Mouse (Mus musculus) kidney, embryonic 14.5 days (tissue): Measurements from ENCODE around the gene Ephb3. TPM values are rescaled to one million over a fixed set of nuclear protein-coding genes. Genes with fewer than 3 reads are reported as not detected.
A peak's percentile ranks its signal among the peaks of the same experiment; 100 is the strongest.

Experiments
- ATAC-seq: fragments of 200-750 bp; cut with Nextera tagmentation; 2 replicates; pipeline ENCODE4 v1.8.0; 2017; ENCODE audit warnings: moderate number of reproducible peaks, mild to moderate bottlenecking, moderate TSS enrichment, moderate library complexity; ENCODE audit not compliant: low FRiP score, low TSS enrichment
- H3K27ac ChIP-seq: fragments of 300-500 bp; sonication (generic); 2 replicates; pipeline ENCODE4 v1.5.1; 2014; ENCODE audit warnings: low read depth, mild to moderate bottlenecking, low read length, moderate library complexity, mixed read lengths
- H3K27me3 ChIP-seq: fragments of 300-500 bp; sonication (generic); 2 replicates; pipeline ENCODE4 v1.6.1; 2014; ENCODE audit warnings: mild to moderate bottlenecking, low read length; ENCODE audit not compliant: control insufficient read depth, insufficient read depth
- H3K36me3 ChIP-seq: fragments of 300-500 bp; sonication (generic); 2 replicates; pipeline ENCODE4 v1.6.1; 2014; ENCODE audit warnings: low read length, mixed read lengths; ENCODE audit not compliant: control insufficient read depth, insufficient read depth
- H3K4me1 ChIP-seq: fragments of 300-500 bp; sonication (generic); 2 replicates; pipeline ENCODE4 v1.6.1; 2014; ENCODE audit warnings: low read length, mixed read lengths; ENCODE audit not compliant: control insufficient read depth, insufficient read depth
- H3K4me2 ChIP-seq: fragments of 300-500 bp; sonication (generic); replicated peaks from 2 replicates; pipeline ENCODE4 v1.6.1; 2014; ENCODE audit warnings: low read depth, mild to moderate bottlenecking, low read length
- H3K4me3 ChIP-seq: fragments of 300-500 bp; sonication (generic); 2 replicates; pipeline ENCODE4 v1.5.1; 2014; ENCODE audit warnings: mild to moderate bottlenecking, low read length
- H3K9ac ChIP-seq: fragments of 300-500 bp; sonication (generic); 2 replicates; pipeline ENCODE4 v1.6.1; 2014; ENCODE audit warnings: low read depth, mild to moderate bottlenecking, low read length, moderate library complexity
- H3K9me3 ChIP-seq: fragments of 300-500 bp; sonication (generic); 2 replicates; pipeline ENCODE4 v1.6.1; 2016; ENCODE audit warnings: low read length; ENCODE audit not compliant: control insufficient read depth
- WGBS: fragments of 180-500 bp; shearing (Covaris S2); extraction: QIAGEN DNeasy Blood & Tissue Kit; methylation state at CpG from one replicate; pipeline ENCODE4 v1.1.7; 2014; 5-methylcytosine and 5-hydroxymethylcytosine counted together
- polyA plus RNA-seq: library from polyadenylated mRNA; unstranded; fragments of >200 nt; fragmentation: Nextera tagmentation; extraction: Ambion mirVana; gene quantifications from 2 replicates; pipeline ENCODE4 v1.2.1, GENCODE M21; 2014

Ephb3 gene
- polyA plus RNA-seq, 1 experiment from 2014 or later: 12.8 TPM

DNA sequence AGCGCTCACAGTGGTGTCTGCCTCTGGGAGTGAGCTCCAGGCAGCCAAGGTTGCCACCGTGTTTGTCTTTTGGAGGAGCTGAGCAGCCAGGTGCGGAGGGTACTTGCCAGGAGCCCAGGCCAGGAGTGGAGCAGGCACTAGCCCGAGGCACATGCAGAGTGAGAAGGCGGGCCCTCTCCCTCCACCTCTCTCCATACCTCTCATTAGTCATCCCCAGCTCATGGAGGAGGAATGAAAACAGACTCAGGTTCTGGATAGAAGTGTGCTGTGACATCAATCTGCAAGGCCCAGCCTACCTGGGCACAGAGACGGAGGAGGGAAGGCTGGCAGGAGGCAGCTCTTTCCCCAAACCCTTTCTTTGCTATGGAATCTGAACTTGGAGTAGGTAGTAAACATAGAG, 22.1 kb downstream of the Ephb3 start:
- Histone ChIP-seq H3K9me3 (no peaks in the 10 kb centered on the region), H3K4me3 (no peak overlapping the region), H3K9ac (no peak overlapping the region), H3K27ac (no peak overlapping the region), H3K36me3 (peaks cover 13% of the 10 kb centered on the region; the same call in 1 of the 2 replicates), H3K4me1 (no peaks in the 10 kb centered on the region), H3K27me3 (0 out of 2 replicates have a peak, but pooled peaks cover 3% of the 10 kb centered on the region), H3K4me2 (no peak overlapping the region)
- 64% methylated on average over 6 of the region's 6 CpGs for WGBS
- ATAC-seq: no peak; the same call in 1 of the 2 replicates

DNA sequence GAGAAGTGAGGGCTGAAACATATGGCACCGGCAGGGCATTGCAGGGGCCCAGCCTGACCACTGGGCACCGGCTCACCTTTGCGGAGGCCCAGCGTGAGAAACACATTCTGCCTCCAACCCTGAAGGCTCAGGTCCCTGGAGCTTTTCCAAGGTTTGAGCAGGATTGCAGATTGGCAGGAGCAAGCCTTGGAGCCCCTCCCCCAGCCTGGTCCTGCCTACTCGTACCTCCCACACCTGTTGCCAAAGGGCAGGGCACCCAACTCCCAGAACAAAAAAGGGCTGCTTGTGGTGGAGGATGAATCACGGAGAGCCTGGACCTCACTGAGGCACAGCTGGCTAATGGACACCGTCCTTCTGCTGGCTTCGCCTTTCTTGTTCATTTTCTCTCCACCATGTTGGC, 30.6 kb downstream of the Ephb3 start:
- Histone ChIP-seq H3K4me3 (no peak overlapping the region), H3K27ac (no peak overlapping the region), H3K9me3 (no peaks in the 10 kb centered on the region), H3K9ac (no peak overlapping the region), H3K4me1 (peaks cover 23% of the 10 kb centered on the region; the same call in 1 of the 2 replicates), H3K36me3 (no peaks in the 10 kb centered on the region), H3K27me3 (peaks cover 2% of the 10 kb centered on the region; the same call in 1 of the 2 replicates), H3K4me2 (no peak overlapping the region)
- ATAC-seq: no peak
- 56% methylated on average over 8 of the region's 8 CpGs for WGBS

DNA sequence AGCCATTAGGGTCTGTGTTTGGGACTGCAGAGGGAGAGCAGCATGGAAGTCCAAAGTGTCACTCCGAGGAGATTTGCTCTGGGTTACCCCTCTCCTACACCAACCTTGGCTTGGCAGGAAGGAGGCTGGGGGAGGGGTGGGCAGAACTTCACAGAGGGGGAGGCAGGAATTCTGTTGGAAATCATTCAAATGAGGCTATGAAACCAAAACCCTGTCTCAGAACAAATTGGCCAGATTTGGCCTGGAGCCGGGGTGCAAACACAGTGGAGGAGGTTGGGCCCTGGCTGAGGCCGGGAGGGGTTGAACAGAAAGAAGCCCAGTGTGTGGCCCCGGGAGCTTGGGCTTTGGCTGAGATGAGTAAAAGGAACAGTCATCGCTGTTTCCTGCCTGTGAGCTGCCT, 34.2 kb downstream of the Ephb3 start:
- no peak overlapping the region; the same call in 1 of the 2 replicates for H3K27ac ChIP-seq
- peaks cover 30% of the 10 kb centered on the region; the same call in 1 of the 2 replicates for H3K4me1 ChIP-seq
- no peak overlapping the region for H3K9ac ChIP-seq
- peaks cover 6% of the 10 kb centered on the region for H3K27me3 ChIP-seq
- H3K4me3 ChIP-seq: no peak overlapping the region
- H3K36me3 ChIP-seq: no peaks in the 10 kb centered on the region
- ATAC-seq: no peak
- H3K9me3 ChIP-seq: no peaks in the 10 kb centered on the region
- no peak overlapping the region for H3K4me2 ChIP-seq
- WGBS: 22% methylated on average over 5 of the region's 5 CpGs

DNA sequence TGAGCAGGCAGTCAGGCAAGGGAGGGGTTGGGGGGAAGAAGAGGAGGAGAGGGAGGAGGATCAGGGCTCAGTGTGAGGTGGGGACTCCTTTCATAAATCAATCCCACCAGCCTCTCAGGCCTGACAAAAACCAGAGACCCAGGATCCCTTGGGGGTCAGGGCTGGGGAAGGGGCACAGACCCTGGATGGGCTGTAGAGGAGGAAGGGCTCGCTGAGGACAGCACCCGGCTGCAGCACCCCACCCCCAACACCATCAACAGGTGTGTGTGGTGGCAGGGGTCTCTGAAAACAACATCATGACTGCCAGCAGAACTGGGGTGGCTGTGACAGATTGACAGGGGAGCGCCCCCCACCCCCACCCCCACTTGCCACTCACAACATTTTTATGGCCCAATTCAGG, 36.0 kb downstream of the Ephb3 start:
- H3K36me3 ChIP-seq: no peaks in the 10 kb centered on the region
- H3K9me3 ChIP-seq: no peaks in the 10 kb centered on the region
- peaks cover 14% of the 10 kb centered on the region for H3K27me3 ChIP-seq
- H3K27ac ChIP-seq: no peak overlapping the region
- H3K9ac ChIP-seq: no peak overlapping the region
- H3K4me1 ChIP-seq: peaks cover 30% of the 10 kb centered on the region; the same call in 1 of the 2 replicates
- H3K4me3 ChIP-seq: no peak overlapping the region
- H3K4me2 ChIP-seq: no peak overlapping the region
- 52% methylated on average over 3 of the region's 3 CpGs for WGBS
- ATAC-seq: no peak

DNA sequence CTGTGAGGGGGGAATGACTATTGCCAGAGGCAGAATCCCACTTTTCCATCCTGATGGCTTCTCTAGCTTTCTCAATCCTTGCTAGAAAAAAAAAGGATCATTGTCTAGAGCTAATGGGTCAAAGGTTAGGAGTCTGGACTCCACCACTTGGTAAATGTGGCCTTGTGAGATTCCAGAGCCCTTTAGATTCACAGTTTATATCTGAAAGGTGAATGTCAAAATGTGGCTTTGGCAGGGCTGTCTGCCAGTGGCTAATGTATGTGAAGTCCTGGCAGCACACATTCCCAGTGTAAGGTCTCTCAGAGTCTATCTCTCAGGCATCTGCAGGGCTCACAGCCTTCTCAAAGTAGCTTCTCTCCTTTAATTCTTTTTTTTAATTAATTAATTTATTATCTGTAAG, 36.5 kb downstream of the Ephb3 start:
- Histone ChIP-seq H3K27me3 (peaks cover 15% of the 10 kb centered on the region), H3K27ac (no peak overlapping the region), H3K9ac (no peak overlapping the region), H3K4me2 (no peak overlapping the region), H3K4me3 (no peak overlapping the region), H3K4me1 (peaks cover 31% of the 10 kb centered on the region), H3K9me3 (no peaks in the 10 kb centered on the region), H3K36me3 (no peaks in the 10 kb centered on the region)
- no peak for ATAC-seq

DNA sequence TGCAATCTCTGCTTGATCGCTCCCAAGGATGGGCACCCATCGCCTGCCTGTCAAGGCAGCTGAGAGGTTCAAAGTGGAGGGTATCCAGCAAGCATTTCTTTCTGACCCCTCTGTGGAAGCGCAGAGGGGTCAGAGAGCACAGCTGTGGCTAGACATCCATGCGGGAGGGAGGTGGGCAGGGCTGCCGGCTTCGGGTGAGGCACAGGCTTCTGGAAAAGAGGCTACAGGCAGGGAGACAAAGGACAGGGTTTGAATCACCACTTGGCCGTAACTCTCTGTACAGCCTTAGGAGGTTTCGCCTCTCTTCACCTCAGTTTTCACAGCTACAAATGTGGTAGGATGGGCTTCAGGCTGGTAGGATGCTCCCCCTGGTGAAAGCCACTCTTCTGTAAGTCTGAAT, 38.4 kb downstream of the Ephb3 start:
- Histone ChIP-seq H3K4me2 (no peak overlapping the region), H3K27me3 (peaks cover 29% of the 10 kb centered on the region), H3K27ac (no peak overlapping the region), H3K9ac (no peak overlapping the region), H3K36me3 (no peaks in the 10 kb centered on the region), H3K9me3 (no peaks in the 10 kb centered on the region), H3K4me1 (peaks cover 47% of the 10 kb centered on the region), H3K4me3 (no peak overlapping the region)
- no peak for ATAC-seq
- 31% methylated on average over 8 of the region's 8 CpGs for WGBS

DNA sequence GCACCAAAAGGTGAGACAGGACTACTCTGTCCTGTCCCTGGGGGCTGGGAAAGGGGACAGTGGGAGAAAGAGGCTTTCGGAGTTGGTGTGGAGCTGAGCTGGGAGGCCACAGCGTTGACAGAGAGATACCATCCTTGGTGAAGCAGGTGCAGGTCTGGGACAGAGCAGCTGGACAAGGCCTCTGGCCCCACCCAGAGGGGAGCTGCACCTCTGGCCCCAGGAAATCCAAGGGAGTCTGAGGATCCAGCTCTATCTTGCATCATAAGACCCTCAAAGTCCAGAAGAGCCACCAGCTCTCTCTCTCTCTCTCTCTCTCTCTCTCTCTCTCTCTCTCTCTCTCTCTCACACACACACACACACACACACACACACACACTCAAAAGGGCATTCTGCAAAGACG, 40.2 kb downstream of the Ephb3 start:
- no peak for ATAC-seq
- 57% methylated on average over 3 of the region's 3 CpGs for WGBS
- peaks cover 41% of the 10 kb centered on the region for H3K4me1 ChIP-seq
- H3K4me2 ChIP-seq: no peak overlapping the region
- H3K4me3 ChIP-seq: no peak overlapping the region
- no peaks in the 10 kb centered on the region for H3K36me3 ChIP-seq
- H3K27ac ChIP-seq: no peak overlapping the region
- H3K9me3 ChIP-seq: no peaks in the 10 kb centered on the region
- no peak overlapping the region for H3K9ac ChIP-seq
- H3K27me3 ChIP-seq: peaks cover 36% of the 10 kb centered on the region

DNA sequence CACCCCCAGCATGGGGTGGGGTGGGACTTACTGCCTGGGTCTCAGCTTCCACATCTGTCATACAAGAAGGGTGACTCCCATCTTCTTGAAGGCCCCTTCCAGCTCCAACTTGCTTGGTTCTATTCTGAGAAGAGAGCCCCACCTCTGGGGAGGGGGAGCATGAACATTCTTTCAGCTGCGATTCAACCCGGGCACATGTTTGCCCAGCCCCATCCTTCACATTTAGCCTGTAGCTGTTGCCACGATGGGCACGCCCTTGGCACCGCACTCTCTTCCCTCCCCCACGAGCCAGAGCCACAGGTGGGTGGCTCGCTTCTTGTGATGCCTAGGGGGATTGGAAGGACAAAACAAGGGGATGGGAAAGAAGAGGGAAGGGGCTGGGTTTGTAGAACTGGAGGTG, 40.8 kb downstream of the Ephb3 start:
- Histone ChIP-seq H3K9ac (no peak overlapping the region), H3K9me3 (no peaks in the 10 kb centered on the region), H3K27ac (no peak overlapping the region), H3K4me2 (no peak overlapping the region), H3K4me3 (no peak overlapping the region), H3K4me1 (peaks cover 35% of the 10 kb centered on the region), H3K27me3 (peaks cover 42% of the 10 kb centered on the region), H3K36me3 (no peaks in the 10 kb centered on the region)
- ATAC-seq: no peak
- WGBS: 16% methylated on average over 7 of the region's 7 CpGs

DNA sequence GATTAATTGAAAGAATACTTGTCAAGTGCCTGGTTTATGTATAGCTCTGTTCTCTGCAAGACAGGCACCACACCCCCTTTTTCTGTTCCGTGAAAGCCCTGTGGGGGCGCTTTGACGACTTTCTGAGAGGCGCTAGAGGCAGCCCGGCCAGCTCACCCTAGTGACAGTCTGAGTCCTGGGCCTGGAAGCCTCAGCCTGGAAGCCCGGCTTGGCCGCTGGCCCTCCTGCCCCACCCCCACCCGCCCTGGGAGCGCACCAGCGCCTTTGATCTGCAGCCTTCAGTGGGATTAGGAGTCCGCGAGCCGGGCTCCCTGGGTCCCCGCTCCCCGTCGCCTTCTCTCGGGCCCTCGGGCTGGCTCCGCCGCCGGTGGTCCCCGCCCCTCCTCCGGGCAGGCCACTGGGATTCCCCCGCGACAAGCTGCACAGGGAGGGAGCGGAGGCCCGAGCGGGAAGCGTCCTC, 41.4 kb downstream of the Ephb3 start:
- peak; percentile 83 for ATAC-seq
- H3K4me1 ChIP-seq: peaks cover 31% of the 10 kb centered on the region

More for the DNA sequence above, 41.4 kb downstream of the Ephb3 start:
- 1% methylated on average over 29 of the region's 29 CpGs for WGBS
- no peaks in the 10 kb centered on the region for H3K36me3 ChIP-seq
- no peaks in the 10 kb centered on the region for H3K9me3 ChIP-seq
- 0 out of 2 replicates have a peak overlapping the region, but pooled peaks have one; percentile 51 for H3K27ac ChIP-seq
- H3K9ac ChIP-seq: peak overlapping the region; percentile 58
- H3K27me3 ChIP-seq: peaks cover 46% of the 10 kb centered on the region
- H3K4me3 ChIP-seq: peak overlapping the region; percentile 38
- H3K4me2 ChIP-seq: peak overlapping the region; percentile 87
